Mouse (Mus musculus): ENCODE results near the gene Col9a2. TPM values are rescaled to one million over a fixed set of nuclear protein-coding genes. Genes with fewer than 3 reads are reported as not detected.

Col9a2 gene
- total and polyA plus RNA-seq, 3 experiments = not detected

DNA sequence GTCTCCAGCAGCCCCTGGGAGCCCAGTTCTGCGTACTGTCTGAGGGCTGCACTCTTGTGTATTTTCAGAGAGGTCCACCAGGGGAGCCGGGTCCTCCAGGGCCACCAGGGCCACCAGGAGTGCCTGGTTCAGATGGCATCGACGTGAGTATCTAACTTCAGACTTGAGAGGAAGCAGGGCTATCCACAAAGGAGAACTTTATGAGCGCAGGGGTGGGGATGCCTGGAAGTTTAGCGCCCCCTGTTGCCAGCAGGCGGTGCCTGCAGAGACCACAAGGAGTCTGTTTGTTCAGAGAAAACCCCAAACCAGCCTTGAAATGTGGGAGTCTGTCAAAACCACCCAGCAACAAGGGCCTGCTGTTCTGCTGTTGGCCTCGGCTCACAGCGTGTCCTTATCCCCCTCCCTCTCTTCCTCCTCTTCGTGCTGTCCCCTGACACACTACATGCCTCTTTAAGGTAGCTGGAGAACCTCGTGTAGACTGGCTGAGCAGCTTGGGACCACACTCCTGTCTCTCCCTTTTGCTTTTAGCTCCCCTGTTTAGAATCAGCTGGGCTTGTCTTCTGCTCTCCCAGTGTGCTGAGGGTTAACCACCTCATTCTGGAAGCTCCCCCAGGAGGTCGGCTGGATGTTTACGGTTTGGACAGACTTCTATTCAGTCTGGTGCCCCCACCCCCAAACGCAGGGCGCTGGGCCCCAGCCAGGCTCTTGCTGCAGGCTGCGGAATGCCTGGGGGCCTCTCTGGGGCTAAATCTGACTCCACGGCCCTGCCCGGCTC lies 1.9 kb downstream of the Col9a2 start:
- no peak overlapping the region for H3K4me3 ChIP-seq (ENCODE audit: low read depth, low read length)
- no peaks in the 10 kb centered on the region for H3K36me3 ChIP-seq (replicated peaks)
- H3K9me3 ChIP-seq (replicated peaks) = no peaks in the 10 kb centered on the region
- peak; percentile 34 for ATAC-seq (ENCODE audit: extremely low read depth, insufficient number of reproducible peaks, low FRiP score, poor library complexity, severe bottlenecking)
- H3K4me1 ChIP-seq (ENCODE audit: insufficient read depth, low read depth, low read length) = peaks cover 3% of the 10 kb centered on the region; the same call in 1 of the 2 replicates
- TF ChIP-seq GATA1 (IDR thresholded peaks at IDR 0.05; ENCODE audit: borderline replicate concordance, low read length) (no peak), GATA2 (IDR thresholded peaks at IDR 0.05; ENCODE audit: borderline replicate concordance, low read depth, low read length) (no peak), CTCF (IDR thresholded peaks at IDR 0.05; ENCODE audit: low read depth, low read length) (peak; percentile 74), TAL1 (conservative IDR thresholded peaks at IDR 0.05; ENCODE audit: low read depth, low read length) (no peak), POLR2AphosphoS5 (IDR thresholded peaks at IDR 0.05; ENCODE audit: insufficient replicate concordance, low read depth, low read length) (no peak)
- DNase-seq (ENCODE audit: low spot score) = no peak
- H3K27me3 ChIP-seq (ENCODE audit: insufficient read depth, low read length) = peaks cover 63% of the 10 kb centered on the region

DNA sequence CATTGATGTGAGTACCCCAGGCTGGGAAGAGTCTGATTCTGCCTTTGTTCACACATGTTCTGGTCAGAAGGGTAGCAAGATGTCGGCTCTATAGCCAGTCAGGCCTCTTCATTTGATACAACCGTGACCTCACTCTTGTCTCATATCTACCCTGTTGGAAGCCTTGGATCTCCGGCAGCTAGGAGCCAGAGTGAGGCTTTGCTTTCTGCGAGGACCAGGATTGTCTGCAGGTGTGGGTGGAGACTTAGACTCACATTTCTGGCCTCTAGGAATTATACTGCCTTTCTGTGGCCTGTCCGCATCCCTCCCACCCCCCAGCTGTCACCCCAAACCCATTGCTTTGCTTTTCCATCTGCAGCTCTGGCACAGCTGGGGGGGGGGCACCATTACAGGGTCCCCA lies 3.3 kb downstream of the Col9a2 start:
- ATAC-seq (ENCODE audit: extremely low read depth, insufficient number of reproducible peaks, low FRiP score, poor library complexity, severe bottlenecking) = no peak
- Histone ChIP-seq H3K36me3 (replicated peaks) (no peaks in the 10 kb centered on the region), H3K9me3 (replicated peaks) (no peaks in the 10 kb centered on the region), H3K4me1 (ENCODE audit: insufficient read depth, low read depth, low read length) (peaks cover 3% of the 10 kb centered on the region; the same call in 1 of the 2 replicates), H3K4me3 (ENCODE audit: low read depth, low read length) (no peak overlapping the region), H3K27me3 (ENCODE audit: insufficient read depth, low read length) (peaks cover 61% of the 10 kb centered on the region)
- TF ChIP-seq POLR2AphosphoS5 (IDR thresholded peaks at IDR 0.05; ENCODE audit: insufficient replicate concordance, low read depth, low read length) (no peak), GATA2 (IDR thresholded peaks at IDR 0.05; ENCODE audit: borderline replicate concordance, low read depth, low read length) (no peak), GATA1 (IDR thresholded peaks at IDR 0.05; ENCODE audit: borderline replicate concordance, low read length) (no peak), TAL1 (conservative IDR thresholded peaks at IDR 0.05; ENCODE audit: low read depth, low read length) (no peak), CTCF (IDR thresholded peaks at IDR 0.05; ENCODE audit: low read depth, low read length) (no peak)
- DNase-seq (ENCODE audit: low spot score) = no peak

DNA sequence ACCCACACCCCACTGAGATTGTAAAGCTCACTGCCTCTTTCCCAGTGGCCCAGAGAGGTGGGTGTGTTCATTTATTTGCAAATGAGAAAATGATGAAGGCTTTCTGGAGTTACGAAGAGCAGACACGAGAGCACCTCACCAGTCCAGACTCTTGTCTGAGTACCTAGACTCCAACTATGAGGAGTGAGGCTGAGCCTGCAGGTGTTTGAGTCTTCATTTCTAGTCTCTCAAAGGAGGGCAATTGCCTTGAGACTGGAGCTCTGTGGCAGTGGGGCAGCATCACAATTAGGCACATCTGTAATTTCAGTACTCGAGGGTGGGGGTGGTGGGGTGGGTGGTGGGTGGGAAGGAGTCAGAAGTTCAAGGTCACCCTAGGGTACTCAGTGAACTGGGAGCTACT lies 3.8 kb downstream of the Col9a2 start:
- DNase-seq (ENCODE audit: low spot score) = no peak
- H3K27me3 ChIP-seq (ENCODE audit: insufficient read depth, low read length) = peaks cover 64% of the 10 kb centered on the region
- TF ChIP-seq GATA2 (IDR thresholded peaks at IDR 0.05; ENCODE audit: borderline replicate concordance, low read depth, low read length) = no peak
- TF ChIP-seq GATA1 (IDR thresholded peaks at IDR 0.05; ENCODE audit: borderline replicate concordance, low read length) = no peak
- TF ChIP-seq TAL1 (conservative IDR thresholded peaks at IDR 0.05; ENCODE audit: low read depth, low read length) = no peak
- TF ChIP-seq CTCF (IDR thresholded peaks at IDR 0.05; ENCODE audit: low read depth, low read length) = no peak
- TF ChIP-seq POLR2AphosphoS5 (IDR thresholded peaks at IDR 0.05; ENCODE audit: insufficient replicate concordance, low read depth, low read length) = no peak
- H3K36me3 ChIP-seq (replicated peaks) = no peaks in the 10 kb centered on the region
- no peaks in the 10 kb centered on the region for H3K9me3 ChIP-seq (replicated peaks)
- ATAC-seq (ENCODE audit: extremely low read depth, insufficient number of reproducible peaks, low FRiP score, poor library complexity, severe bottlenecking) = no peak
- no peak overlapping the region for H3K4me3 ChIP-seq (ENCODE audit: low read depth, low read length)
- H3K4me1 ChIP-seq (ENCODE audit: insufficient read depth, low read depth, low read length) = peaks cover 3% of the 10 kb centered on the region; the same call in 1 of the 2 replicates

GRCm38 (mm10) chr4:121051863-121052262 lies 12.7 kb downstream of the Col9a2 start:
- TF ChIP-seq POLR2AphosphoS5 (IDR thresholded peaks at IDR 0.05; ENCODE audit: insufficient replicate concordance, low read depth, low read length) (no peak), GATA2 (IDR thresholded peaks at IDR 0.05; ENCODE audit: borderline replicate concordance, low read depth, low read length) (no peak), GATA1 (IDR thresholded peaks at IDR 0.05; ENCODE audit: borderline replicate concordance, low read length) (no peak), TAL1 (conservative IDR thresholded peaks at IDR 0.05; ENCODE audit: low read depth, low read length) (no peak), CTCF (IDR thresholded peaks at IDR 0.05; ENCODE audit: low read depth, low read length) (no peak)

DNA sequence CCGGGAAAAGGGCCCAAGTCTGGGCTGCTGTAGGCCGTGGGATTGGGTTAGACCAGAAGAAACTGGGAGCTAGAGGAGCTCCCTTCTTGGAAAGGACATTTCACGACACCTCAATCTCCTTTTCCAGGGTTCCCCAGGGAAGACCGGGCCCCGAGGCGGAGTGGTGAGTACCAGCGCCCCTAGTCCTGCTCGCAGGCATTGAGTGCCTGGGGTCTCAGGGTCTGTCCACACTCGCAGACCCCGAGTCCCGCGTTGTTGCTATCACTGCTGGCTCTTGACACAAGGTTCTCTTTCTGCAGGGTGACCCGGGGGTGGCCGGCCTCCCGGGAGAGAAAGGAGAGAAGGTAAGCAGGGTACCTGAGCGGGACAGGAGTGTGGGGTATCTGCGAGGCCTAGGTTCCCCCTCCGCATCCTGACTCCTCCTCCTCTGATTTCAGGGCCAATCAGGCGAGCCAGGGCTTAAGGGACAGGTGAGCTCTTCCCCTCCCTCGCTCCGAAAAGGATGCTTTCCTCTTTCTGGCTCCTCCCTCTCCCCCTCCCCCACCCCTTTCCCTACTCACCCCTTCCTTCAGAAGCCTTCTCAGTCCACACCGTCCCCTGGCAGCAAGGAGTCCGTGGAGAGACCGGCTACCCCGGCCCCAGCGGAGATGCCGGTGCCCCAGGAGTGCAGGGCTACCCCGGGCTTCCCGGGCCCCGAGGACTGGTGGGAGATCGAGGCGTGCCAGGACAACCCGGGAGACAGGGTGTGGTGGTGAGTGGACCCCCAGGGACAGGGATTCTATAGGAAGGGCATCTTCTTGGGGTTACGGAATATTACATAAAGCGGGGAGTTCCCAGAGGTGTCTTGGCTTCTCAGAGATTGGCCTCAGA lies 13.5 kb downstream of the Col9a2 start:
- peaks cover 6% of the 10 kb centered on the region for H3K36me3 ChIP-seq (replicated peaks)
- TF ChIP-seq POLR2AphosphoS5 (IDR thresholded peaks at IDR 0.05; ENCODE audit: insufficient replicate concordance, low read depth, low read length) = no peak
- no peak for TF ChIP-seq GATA2 (IDR thresholded peaks at IDR 0.05; ENCODE audit: borderline replicate concordance, low read depth, low read length)
- no peak for TF ChIP-seq CTCF (IDR thresholded peaks at IDR 0.05; ENCODE audit: low read depth, low read length)
- no peak for TF ChIP-seq GATA1 (IDR thresholded peaks at IDR 0.05; ENCODE audit: borderline replicate concordance, low read length)
- TF ChIP-seq TAL1 (conservative IDR thresholded peaks at IDR 0.05; ENCODE audit: low read depth, low read length) = no peak
- DNase-seq (ENCODE audit: low spot score) (no peak), ATAC-seq (ENCODE audit: extremely low read depth, insufficient number of reproducible peaks, low FRiP score, poor library complexity, severe bottlenecking) (no peak)
- H3K9me3 ChIP-seq (replicated peaks) = no peaks in the 10 kb centered on the region
- no peak overlapping the region for H3K4me3 ChIP-seq (ENCODE audit: low read depth, low read length)
- H3K27me3 ChIP-seq (ENCODE audit: insufficient read depth, low read length) = peaks cover 43% of the 10 kb centered on the region
- no peaks in the 10 kb centered on the region; the same call in 1 of the 2 replicates for H3K4me1 ChIP-seq (ENCODE audit: insufficient read depth, low read depth, low read length)

More at GRCm38 (mm10) chr4:121051863-121052262, 12.7 kb downstream of the Col9a2 start:
- no peak for ATAC-seq (ENCODE audit: extremely low read depth, insufficient number of reproducible peaks, low FRiP score, poor library complexity, severe bottlenecking)
- Histone ChIP-seq H3K27me3 (ENCODE audit: insufficient read depth, low read length) (peaks cover 44% of the 10 kb centered on the region), H3K9me3 (replicated peaks) (no peaks in the 10 kb centered on the region), H3K4me3 (ENCODE audit: low read depth, low read length) (no peak overlapping the region), H3K36me3 (replicated peaks) (peaks cover 2% of the 10 kb centered on the region), H3K4me1 (ENCODE audit: insufficient read depth, low read depth, low read length) (no peaks in the 10 kb centered on the region)
- DNase-seq (ENCODE audit: low spot score) = no peak

DNA sequence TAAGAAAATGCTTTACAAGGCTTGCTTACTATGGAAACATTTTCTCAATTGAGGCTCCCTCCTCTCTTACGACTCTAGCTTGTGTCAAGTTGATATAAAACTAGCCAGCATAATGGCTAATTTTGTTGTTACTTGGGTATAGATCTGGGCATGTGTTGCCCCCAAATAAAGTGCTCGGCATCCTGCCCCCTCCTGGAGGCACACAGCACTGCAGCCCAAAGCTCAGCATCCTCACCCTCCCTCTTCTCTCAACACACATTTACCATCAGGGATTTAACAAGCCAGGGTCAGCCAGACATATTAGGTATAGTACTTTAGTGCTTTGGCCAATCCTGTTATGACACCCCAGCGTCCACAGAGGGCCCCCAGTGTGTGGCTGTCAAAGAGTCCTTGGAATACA lies 17.2 kb downstream of the Col9a2 start:
- peaks cover 25% of the 10 kb centered on the region; the same call in 1 of the 2 replicates for H3K27me3 ChIP-seq (ENCODE audit: insufficient read depth, low read length)
- no peak overlapping the region for H3K4me3 ChIP-seq (ENCODE audit: low read depth, low read length)
- no peak for DNase-seq (ENCODE audit: low spot score)
- peak; percentile 40; the same call in 1 of the 2 replicates for TF ChIP-seq CTCF (IDR thresholded peaks at IDR 0.05; ENCODE audit: low read depth, low read length)
- TF ChIP-seq POLR2AphosphoS5 (IDR thresholded peaks at IDR 0.05; ENCODE audit: insufficient replicate concordance, low read depth, low read length) = no peak
- TF ChIP-seq GATA1 (IDR thresholded peaks at IDR 0.05; ENCODE audit: borderline replicate concordance, low read length) = no peak
- ATAC-seq (ENCODE audit: extremely low read depth, insufficient number of reproducible peaks, low FRiP score, poor library complexity, severe bottlenecking) = no peak
- no peaks in the 10 kb centered on the region; the same call in 1 of the 2 replicates for H3K4me1 ChIP-seq (ENCODE audit: insufficient read depth, low read depth, low read length)
- H3K9me3 ChIP-seq (replicated peaks) = no peaks in the 10 kb centered on the region
- H3K36me3 ChIP-seq (replicated peaks) = peaks cover 34% of the 10 kb centered on the region
